Mouse (Mus musculus) heart, postnatal 0 days (tissue): ENCODE data around the gene Myg1.

Source experiments
- CTCF ChIP-seq: IDR thresholded peaks from 2 replicates; pipeline ENCODE4 v1.5.1; 2016; ENCODE audit warnings: antibody characterized with exemption, control low read depth, low read depth
- EP300 ChIP-seq: IDR thresholded peaks from 2 replicates; pipeline ENCODE4 v1.6.1; 2016; ENCODE audit warnings: antibody characterized with exemption, low read depth

DNA sequence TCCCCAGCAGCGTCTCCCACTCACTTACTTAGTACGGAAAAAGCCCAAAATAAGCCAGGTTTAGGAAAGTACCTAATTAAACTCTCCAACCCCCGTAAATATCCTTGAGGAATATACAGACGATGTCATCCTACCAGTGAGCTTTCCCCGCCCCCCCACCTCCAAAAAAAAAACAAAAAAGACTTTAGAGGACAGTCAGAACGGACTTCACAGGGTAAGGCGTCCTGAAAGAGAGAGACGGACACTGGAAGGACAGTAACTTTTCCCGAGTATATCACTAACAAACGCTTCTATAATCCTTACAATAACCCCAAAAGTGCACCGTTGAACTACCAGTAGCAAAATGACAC lies 19.4 kb downstream of the Myg1 start:
- no peak for TF ChIP-seq CTCF
- no peak for TF ChIP-seq EP300
